Mouse (Mus musculus) hindbrain, embryonic 16.5 days (tissue): ENCODE data around the gene Psenen. TPM values are rescaled to one million over a fixed set of nuclear protein-coding genes. Genes with fewer than 3 reads are reported as not detected.

Experiments used
- ATAC-seq: fragments of 200-750 bp; cut with Nextera tagmentation; 2 replicates; pipeline ENCODE4 v1.8.0; 2017; ENCODE audit warnings: moderate TSS enrichment, moderate library complexity
- H3K27ac ChIP-seq: fragments of 300-500 bp; sonication (generic); 2 replicates; pipeline ENCODE4 v1.5.1; 2014; ENCODE audit warnings: low read depth, mild to moderate bottlenecking, control low read depth, low read length, moderate library complexity
- H3K27me3 ChIP-seq: fragments of 300-500 bp; sonication (generic); replicated peaks from 2 replicates; pipeline ENCODE4 v1.6.1; 2014; ENCODE audit warnings: low read length; ENCODE audit not compliant: control insufficient read depth, insufficient read depth
- H3K36me3 ChIP-seq: fragments of 300-500 bp; sonication (generic); 2 replicates; pipeline ENCODE4 v1.6.1; 2014; ENCODE audit warnings: mild to moderate bottlenecking, low read length, moderate library complexity, mixed read lengths; ENCODE audit not compliant: control insufficient read depth, insufficient read depth
- H3K4me1 ChIP-seq: fragments of 300-500 bp; sonication (generic); 2 replicates; pipeline ENCODE4 v1.6.1; 2014; ENCODE audit warnings: low read depth, low read length; ENCODE audit not compliant: control insufficient read depth, insufficient read depth
- H3K4me2 ChIP-seq: fragments of 300-500 bp; sonication (generic); 2 replicates; pipeline ENCODE4 v1.6.1; 2014; ENCODE audit warnings: mild to moderate bottlenecking, low read length, control low read depth, moderate library complexity
- H3K4me3 ChIP-seq: fragments of 300-500 bp; sonication (generic); 2 replicates; pipeline ENCODE4 v1.5.1; 2014; ENCODE audit warnings: mild to moderate bottlenecking, low read length, control low read depth, moderate library complexity
- H3K9ac ChIP-seq: fragments of 300-500 bp; sonication (generic); 2 replicates; pipeline ENCODE4 v1.6.1; 2014; ENCODE audit warnings: low read depth, mild to moderate bottlenecking, control low read depth, low read length, moderate library complexity
- H3K9me3 ChIP-seq: fragments of 300-500 bp; sonication (generic); 2 replicates; pipeline ENCODE4 v1.6.1; 2014; ENCODE audit warnings: mild to moderate bottlenecking, low read length, moderate library complexity; ENCODE audit not compliant: control insufficient read depth
- WGBS: fragments of 180-500 bp; shearing (Covaris S2); extraction: QIAGEN DNeasy Blood & Tissue Kit; methylation state at CpG from one replicate; pipeline ENCODE4 v1.1.7; 2014; 5-methylcytosine and 5-hydroxymethylcytosine counted together
- polyA plus RNA-seq: library from polyadenylated mRNA; unstranded; fragments of >200 nt; fragmentation: Nextera tagmentation; extraction: Ambion mirVana; gene quantifications from 2 replicates; pipeline ENCODE4 v1.2.1, GENCODE M21; 2015

Gene Psenen
- polyA plus RNA-seq, 1 experiment from 2014 or later = 132 TPM

DNA sequence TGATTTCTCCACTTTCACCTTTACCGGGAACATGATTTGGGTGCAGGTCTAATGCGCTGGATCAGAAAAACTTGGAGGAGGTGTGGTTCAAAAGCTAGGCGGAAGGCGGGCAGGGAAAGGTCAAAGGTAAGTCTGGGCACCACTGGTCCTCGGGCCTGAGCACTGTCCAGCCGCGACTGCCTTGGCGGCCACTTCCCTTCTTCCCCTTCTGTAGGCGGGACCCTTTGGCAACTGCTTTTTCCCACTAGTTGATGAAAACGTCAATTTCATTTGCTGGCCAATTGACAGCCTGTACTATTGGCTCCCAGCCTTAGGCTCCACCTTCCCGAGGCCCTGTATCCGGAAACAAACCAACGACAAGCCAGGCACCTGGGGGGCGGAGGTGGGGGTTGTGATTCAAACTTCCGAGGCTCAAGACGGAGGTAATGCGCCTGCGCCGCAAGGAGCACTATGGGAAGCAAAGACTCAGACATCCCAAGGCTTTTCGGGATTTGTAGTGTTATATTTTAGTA, 3.9 kb downstream of the Psenen start, which contains the start of gene Lin37:
Gene Lin37 (minus strand): TSS at position 396 of the 512 bp plus-strand sequence.
- ATAC-seq = peak; percentile 90
- no peaks in the 10 kb centered on the region for H3K9me3 ChIP-seq
- peak within 1 kb of the TSS; percentile 64 for H3K27ac ChIP-seq
- WGBS = under 1% methylated on average over 20 of the region's 20 CpGs
- peaks cover 23% of the 10 kb centered on the region for H3K36me3 ChIP-seq
- H3K27me3 ChIP-seq = no peaks in the 10 kb centered on the region
- peak within 1 kb of the TSS; percentile 74 for H3K9ac ChIP-seq
- H3K4me2 ChIP-seq = peak within 1 kb of the TSS; percentile 99
- H3K4me1 ChIP-seq = peaks cover 25% of the 10 kb centered on the region
- peak within 1 kb of the TSS; percentile 62 for H3K4me3 ChIP-seq

GRCm38 (mm10) chr7:30558656-30559442, 4.6 kb downstream of the Psenen start:
- WGBS = 16% methylated on average over 12 of the region's 12 CpGs

DNA sequence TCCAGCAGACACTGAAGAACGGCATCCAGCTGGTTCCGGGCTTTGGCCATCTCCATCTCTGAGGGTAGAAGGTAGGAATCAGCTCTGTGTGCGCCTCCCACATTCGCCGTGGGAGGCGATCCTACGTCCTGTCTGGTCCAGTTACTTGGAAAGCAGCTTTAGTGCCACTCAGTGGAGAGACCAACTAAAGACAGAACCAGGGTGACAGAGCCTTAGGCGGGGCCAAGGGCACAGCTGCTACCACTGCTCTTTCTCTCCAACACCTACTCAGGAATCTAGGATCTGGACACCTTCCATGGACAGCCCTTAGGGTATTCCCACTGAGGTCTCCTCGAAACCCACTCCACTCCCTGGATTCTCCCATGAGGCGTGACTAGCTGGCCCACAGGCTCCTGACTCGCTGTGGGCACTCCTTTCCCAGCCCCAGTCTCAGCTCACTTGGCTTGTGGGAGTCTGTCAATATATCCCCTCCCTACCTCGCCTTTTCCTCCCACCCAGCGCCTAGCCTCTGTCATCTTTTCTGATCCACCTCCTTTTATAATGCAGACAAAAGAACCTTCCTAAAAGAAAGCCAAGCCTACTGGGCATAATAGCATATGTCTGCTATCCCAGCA, 5.4 kb downstream of the Psenen start:
- H3K4me1 ChIP-seq = peaks cover 26% of the 10 kb centered on the region
- peak overlapping the region; percentile 99 for H3K4me2 ChIP-seq
- no peak overlapping the region; the same call in 1 of the 2 replicates for H3K4me3 ChIP-seq
- no peak overlapping the region for H3K9ac ChIP-seq
- WGBS = 89% methylated on average over 13 of the region's 13 CpGs
- H3K27me3 ChIP-seq = no peaks in the 10 kb centered on the region
- peaks cover 23% of the 10 kb centered on the region for H3K36me3 ChIP-seq
- ATAC-seq = no peak
- H3K9me3 ChIP-seq = no peaks in the 10 kb centered on the region
- no peak overlapping the region for H3K27ac ChIP-seq

More at GRCm38 (mm10) chr7:30558656-30559442, 4.6 kb downstream of the Psenen start:
- Histone ChIP-seq H3K4me3 (peak overlapping the region; percentile 62), H3K4me2 (peak overlapping the region; percentile 99), H3K27me3 (no peaks in the 10 kb centered on the region), H3K36me3 (peaks cover 23% of the 10 kb centered on the region), H3K27ac (peak overlapping the region; percentile 64), H3K4me1 (peaks cover 20% of the 10 kb centered on the region), H3K9ac (peak overlapping the region; percentile 74), H3K9me3 (no peaks in the 10 kb centered on the region)
- peak; percentile 0; the same call in 1 of the 2 replicates for ATAC-seq

DNA sequence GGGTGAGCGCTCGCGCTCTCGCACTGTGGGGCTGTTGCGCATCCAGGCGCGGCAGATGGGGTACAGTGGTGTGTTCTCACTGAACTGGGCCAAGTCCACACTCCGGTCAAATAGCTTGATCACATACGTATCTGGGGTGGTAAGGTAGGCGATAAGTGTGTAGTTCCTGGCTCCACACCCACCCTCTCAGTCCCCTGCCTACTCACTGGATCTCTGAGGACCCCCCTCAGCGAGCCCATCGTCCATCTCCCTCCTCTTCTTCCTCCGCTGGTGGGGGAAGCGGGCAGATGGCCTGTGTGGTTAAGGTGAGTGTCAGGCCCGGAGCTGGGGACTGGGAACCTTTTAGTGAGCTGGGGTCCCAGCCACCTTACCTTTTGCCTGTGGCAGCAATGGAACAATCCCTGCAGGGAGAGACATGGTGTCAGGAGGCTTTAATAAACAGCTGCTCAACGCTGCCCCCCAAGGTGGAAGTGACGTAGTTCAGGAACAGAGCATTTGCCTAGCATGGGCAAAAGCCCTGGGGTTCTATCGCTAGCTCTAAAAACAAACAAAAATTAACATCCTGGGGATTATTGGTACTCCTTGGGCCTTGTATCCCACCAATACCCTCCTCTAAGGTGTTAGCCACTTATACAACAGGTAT, 6.4 kb downstream of the Psenen start:
- Histone ChIP-seq H3K9ac (no peak overlapping the region), H3K4me2 (no peak overlapping the region), H3K36me3 (peaks cover 23% of the 10 kb centered on the region), H3K27ac (no peak overlapping the region), H3K4me1 (peaks cover 31% of the 10 kb centered on the region), H3K9me3 (no peaks in the 10 kb centered on the region), H3K4me3 (no peak overlapping the region), H3K27me3 (no peaks in the 10 kb centered on the region)
- ATAC-seq = no peak
- WGBS = 94% methylated on average over 18 of the region's 18 CpGs

DNA sequence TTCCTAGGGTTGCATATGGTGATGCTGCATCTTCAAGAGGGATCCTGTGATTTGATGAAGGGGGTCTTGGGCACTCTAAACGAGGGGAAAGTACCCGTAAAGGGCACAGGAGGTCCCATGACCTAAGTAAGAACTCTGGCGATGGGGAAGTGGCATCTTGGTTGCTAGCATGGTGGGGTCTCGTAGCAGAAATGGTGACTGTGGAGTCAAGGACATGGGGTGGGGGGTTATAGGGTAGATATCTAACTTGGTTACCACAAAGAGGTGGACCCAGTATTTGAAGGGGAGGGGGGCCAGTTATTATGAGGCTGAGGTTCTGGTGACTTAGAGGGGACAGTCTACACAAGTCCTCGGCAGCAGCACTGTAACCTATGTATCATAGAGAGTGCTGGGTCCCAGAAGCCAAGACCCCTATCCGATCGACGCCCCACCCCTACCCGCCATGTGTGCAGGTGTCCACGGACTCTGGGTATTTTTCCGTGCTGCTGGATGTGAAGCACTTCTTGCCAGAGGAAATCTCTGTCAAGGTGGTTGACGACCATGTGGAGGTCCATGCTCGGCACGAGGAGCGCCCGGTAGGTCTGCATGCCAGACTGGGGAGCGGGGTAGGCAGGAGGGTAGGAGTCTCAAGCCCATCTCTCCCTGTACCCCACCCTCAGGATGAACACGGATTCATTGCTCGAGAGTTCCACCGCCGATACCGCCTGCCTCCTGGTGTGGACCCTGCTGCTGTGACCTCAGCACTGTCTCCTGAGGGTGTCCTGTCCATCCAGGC, 9.4 kb downstream of the Psenen start:
- peak overlapping the region; percentile 65 for H3K9ac ChIP-seq
- H3K9me3 ChIP-seq = no peaks in the 10 kb centered on the region
- peak overlapping the region; percentile 91 for H3K4me2 ChIP-seq
- 88% methylated on average over 20 of the region's 22 CpGs for WGBS
- ATAC-seq = no peak
- peak overlapping the region; percentile 55; the same call in 1 of the 2 replicates for H3K4me3 ChIP-seq
- peaks cover 23% of the 10 kb centered on the region for H3K36me3 ChIP-seq
- H3K27ac ChIP-seq = no peak overlapping the region
- peaks cover 24% of the 10 kb centered on the region for H3K4me1 ChIP-seq
- H3K27me3 ChIP-seq = no peaks in the 10 kb centered on the region

- 5% methylated on average over 23 of the region's 23 CpGs for WGBS
- Histone ChIP-seq H3K27me3 (no peaks in the 10 kb centered on the region), H3K9me3 (no peaks in the 10 kb centered on the region), H3K4me2 (peak overlapping the region; percentile 91), H3K27ac (peak overlapping the region; percentile 81), H3K36me3 (peaks cover 23% of the 10 kb centered on the region), H3K4me1 (peaks cover 15% of the 10 kb centered on the region), H3K4me3 (peak overlapping the region; percentile 55), H3K9ac (peak overlapping the region; percentile 65)
- ATAC-seq = no peak
These were observed 10.3 kb downstream of the Psenen start for GRCm38 (mm10) chr7:30553021-30553589.

DNA sequence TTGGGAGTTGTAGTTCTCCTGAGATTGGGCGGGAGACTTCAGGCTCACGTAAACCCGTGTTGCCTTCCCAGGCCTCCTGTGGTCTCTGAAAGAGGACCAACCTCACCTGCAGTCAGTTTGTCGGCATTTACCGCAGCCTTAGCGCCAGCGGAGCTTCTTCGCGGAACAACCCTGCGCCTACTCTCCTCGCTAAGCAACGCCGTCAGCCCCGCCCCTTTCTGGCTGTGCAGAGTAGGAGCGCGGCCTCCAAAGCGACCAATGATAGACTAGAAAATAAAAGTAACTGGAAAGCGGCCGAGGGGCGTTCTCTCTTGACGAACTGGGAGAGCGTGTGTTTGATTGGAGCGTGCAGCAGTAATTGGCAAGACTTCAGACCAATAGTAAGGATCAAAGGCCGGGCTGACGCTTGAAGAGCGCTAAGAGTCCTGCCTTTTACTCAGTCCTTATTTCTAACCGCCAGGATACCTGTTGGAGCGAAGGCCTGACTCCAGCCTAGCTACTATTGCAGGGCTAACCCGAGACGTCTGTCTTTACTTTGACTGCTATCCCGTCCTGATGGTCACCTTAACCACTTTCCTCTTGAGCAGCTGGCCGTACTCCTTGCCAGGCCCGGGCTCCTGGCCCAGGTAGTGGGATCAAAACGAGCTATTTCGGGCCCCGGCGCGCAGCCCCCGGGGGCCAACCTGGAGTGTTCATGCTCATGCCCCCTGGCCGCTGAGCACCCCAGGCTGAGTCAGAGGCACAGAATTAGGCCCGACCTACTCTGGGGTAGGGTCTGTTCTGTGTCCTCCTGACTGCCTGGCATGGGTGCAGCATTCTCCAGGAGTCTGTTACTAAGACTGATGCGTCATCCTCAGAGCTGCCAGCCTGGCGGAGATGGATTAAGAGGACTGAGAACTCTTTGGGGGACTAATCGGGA, 11.1 kb downstream of the Psenen start, which contains the start of the genes Hspb6 and Proser3:
Gene Hspb6 (plus strand): TSS at position 77 of the 919 bp plus-strand sequence.
Gene Proser3 (minus strand): TSS at position 198 of the 919 bp plus-strand sequence.
- Histone ChIP-seq H3K4me1 (peaks cover 14% of the 10 kb centered on the region), H3K4me2 (peak within 1 kb of the TSS; percentile 91), H3K9ac (peak within 1 kb of the TSS; percentile 65), H3K9me3 (no peaks in the 10 kb centered on the region), H3K4me3 (peak within 1 kb of the TSS; percentile 55), H3K27me3 (no peaks in the 10 kb centered on the region), H3K36me3 (peaks cover 23% of the 10 kb centered on the region), H3K27ac (peak within 1 kb of the TSS; percentile 89)
- WGBS = under 1% methylated on average over 44 of the region's 44 CpGs
- ATAC-seq = peak; percentile 96
